Mouse (Mus musculus) stomach, embryonic 16.5 days (tissue): ENCODE results near the gene Slc15a3. TPM values are rescaled to one million over a fixed set of nuclear protein-coding genes. Genes with fewer than 3 reads are reported as not detected.

Experiments
- ATAC-seq: fragments of 200-750 bp; cut with Nextera tagmentation; 2 replicates; pipeline ENCODE4 v1.8.0; 2017; ENCODE audit warnings: moderate number of reproducible peaks, moderate TSS enrichment; ENCODE audit not compliant: insufficient read depth, low FRiP score
- H3K27ac ChIP-seq: fragments of 300-500 bp; sonication (generic); 2 replicates; pipeline ENCODE4 v1.5.1; 2014; ENCODE audit warnings: low read length
- H3K27me3 ChIP-seq: fragments of 300-500 bp; sonication (generic); 2 replicates; pipeline ENCODE4 v1.6.1; 2014; ENCODE audit warnings: low read length, control low read depth, mixed read lengths; ENCODE audit not compliant: control insufficient read depth, insufficient read depth
- H3K36me3 ChIP-seq: fragments of 300-500 bp; sonication (generic); 2 replicates; pipeline ENCODE4 v1.6.1; 2014; ENCODE audit warnings: low read length; ENCODE audit not compliant: control insufficient read depth, insufficient read depth
- H3K4me1 ChIP-seq: fragments of 300-500 bp; sonication (generic); 2 replicates; pipeline ENCODE4 v1.6.1; 2014; ENCODE audit warnings: low read length, control low read depth, mixed read lengths; ENCODE audit not compliant: control insufficient read depth, insufficient read depth
- H3K4me2 ChIP-seq: fragments of 300-500 bp; sonication (generic); 2 replicates; pipeline ENCODE4 v1.6.1; 2014; ENCODE audit warnings: low read depth, low read length, mixed read lengths
- H3K4me3 ChIP-seq: fragments of 300-500 bp; sonication (generic); replicated peaks from 2 replicates; pipeline ENCODE4 v1.5.1; 2014; ENCODE audit warnings: mild to moderate bottlenecking, low read length
- H3K9ac ChIP-seq: fragments of 300-500 bp; sonication (generic); 2 replicates; pipeline ENCODE4 v1.6.1; 2014; ENCODE audit warnings: low read length
- H3K9me3 ChIP-seq: fragments of 300-500 bp; sonication (generic); replicated peaks from 2 replicates; pipeline ENCODE4 v1.6.1; 2016; ENCODE audit warnings: low read length, control low read depth; ENCODE audit not compliant: control insufficient read depth
- WGBS: fragments of 180-500 bp; shearing (Covaris S2); extraction: QIAGEN DNeasy Blood & Tissue Kit; methylation state at CpG from one replicate; pipeline ENCODE4 v1.1.7; 2014; 5-methylcytosine and 5-hydroxymethylcytosine counted together
- polyA plus RNA-seq: library from polyadenylated mRNA; unstranded; fragments of >200 nt; fragmentation: Nextera tagmentation; extraction: Ambion mirVana; gene quantifications from 2 replicates; pipeline ENCODE4 v1.2.1, GENCODE M21; 2015

Slc15a3 gene
- polyA plus RNA-seq, 1 experiment from 2014 or later = 0.70 TPM

DNA sequence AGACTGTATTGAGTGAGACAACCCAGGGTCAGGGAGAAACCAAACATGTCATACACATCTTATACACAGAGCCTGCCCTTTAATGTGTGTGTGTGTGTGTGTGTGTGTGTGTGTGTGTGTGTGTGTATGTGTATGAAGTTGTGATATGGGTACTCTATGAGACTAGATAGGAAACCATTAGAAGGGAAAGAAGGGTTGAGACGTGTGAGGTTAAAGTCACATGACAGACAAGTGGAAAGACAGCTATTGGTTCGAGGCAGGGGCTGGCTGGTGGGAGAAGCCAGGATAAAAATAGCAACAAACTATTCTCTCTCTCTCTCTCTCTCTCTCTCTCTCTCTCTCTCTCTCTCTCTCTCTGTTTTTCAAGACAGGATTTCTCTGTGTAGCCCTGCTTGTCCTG is 23.1 kb upstream of the Slc15a3 start:
- no peak overlapping the region for H3K4me2 ChIP-seq
- no peak for ATAC-seq
- H3K27ac ChIP-seq = no peak overlapping the region
- no peaks in the 10 kb centered on the region for H3K27me3 ChIP-seq
- H3K9me3 ChIP-seq = no peaks in the 10 kb centered on the region
- H3K9ac ChIP-seq = no peak overlapping the region
- 56% methylated on average over 2 of the region's 2 CpGs for WGBS
- no peaks in the 10 kb centered on the region for H3K4me1 ChIP-seq
- H3K4me3 ChIP-seq = no peak overlapping the region
- no peaks in the 10 kb centered on the region for H3K36me3 ChIP-seq

DNA sequence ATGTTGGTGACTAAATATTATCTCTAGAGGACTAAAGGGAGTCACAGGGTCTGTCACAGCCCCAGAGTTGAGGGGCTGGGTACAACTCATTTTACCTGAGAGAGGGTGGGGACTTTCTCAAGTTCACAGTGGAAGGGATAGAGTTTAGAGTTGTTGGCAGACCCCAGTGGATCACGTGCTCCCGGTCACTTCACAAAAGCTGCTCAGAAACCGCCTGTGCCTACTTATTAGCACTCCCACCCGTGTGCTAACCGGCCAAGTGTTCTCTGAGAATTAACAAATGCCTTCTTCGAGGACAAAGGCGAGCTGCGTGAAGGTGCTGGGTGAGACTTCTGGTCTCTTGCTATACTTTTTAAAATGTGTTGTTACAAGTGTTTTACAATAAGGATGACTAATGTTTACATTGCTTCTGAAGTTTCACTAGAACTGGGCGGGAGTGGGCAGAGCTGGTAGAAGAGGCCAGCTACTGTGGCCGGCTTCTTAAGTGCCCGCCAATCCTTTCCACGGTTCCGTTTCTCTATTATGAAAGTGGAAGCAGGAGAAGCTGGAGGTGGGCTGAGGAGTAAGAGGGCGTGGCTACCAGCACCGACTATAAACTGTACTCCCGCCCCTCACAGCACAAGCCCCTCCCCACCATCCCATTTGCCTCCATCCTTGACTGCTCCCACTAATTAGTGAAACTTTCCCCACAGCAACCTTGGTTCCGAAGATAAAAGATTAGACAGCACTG is 21.1 kb upstream of the Slc15a3 start:
- ATAC-seq = peak; percentile 83; the same call in 1 of the 2 replicates
- Histone ChIP-seq H3K9ac (no peak overlapping the region; the same call in 1 of the 2 replicates), H3K4me3 (peak overlapping the region; percentile 11; the same call in 1 of the 2 replicates), H3K27ac (peak overlapping the region; percentile 55), H3K9me3 (no peaks in the 10 kb centered on the region), H3K4me2 (peak overlapping the region; percentile 37), H3K36me3 (no peaks in the 10 kb centered on the region), H3K4me1 (no peaks in the 10 kb centered on the region), H3K27me3 (no peaks in the 10 kb centered on the region)
- WGBS = 23% methylated on average over 17 of the region's 17 CpGs

DNA sequence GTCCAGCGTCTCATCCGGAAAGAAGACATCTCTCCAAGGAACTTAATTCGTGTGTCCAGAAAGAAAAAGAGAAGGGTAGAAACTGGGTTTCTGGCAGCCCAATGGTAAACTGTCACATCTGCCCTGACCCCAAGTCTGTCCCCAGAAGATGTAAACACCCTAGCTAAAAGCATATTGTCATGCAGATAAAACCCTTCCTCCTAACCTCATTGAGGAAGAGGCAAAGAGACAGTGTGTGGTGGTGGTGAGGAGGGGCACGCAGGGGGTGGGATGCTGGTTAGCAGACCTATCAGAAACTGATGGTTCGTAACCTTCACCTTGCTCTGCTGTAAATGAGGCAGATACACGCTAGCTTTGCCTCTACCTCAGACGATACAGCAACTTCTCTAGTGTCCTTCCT is 18.2 kb upstream of the Slc15a3 start:
- no peak overlapping the region for H3K27ac ChIP-seq
- ATAC-seq = no peak
- no peak overlapping the region for H3K4me2 ChIP-seq
- H3K4me3 ChIP-seq = no peak overlapping the region
- no peak overlapping the region for H3K9ac ChIP-seq
- H3K27me3 ChIP-seq = no peaks in the 10 kb centered on the region
- no peaks in the 10 kb centered on the region for H3K36me3 ChIP-seq
- 66% methylated on average over 7 of the region's 7 CpGs for WGBS
- no peaks in the 10 kb centered on the region for H3K9me3 ChIP-seq
- no peaks in the 10 kb centered on the region for H3K4me1 ChIP-seq

DNA sequence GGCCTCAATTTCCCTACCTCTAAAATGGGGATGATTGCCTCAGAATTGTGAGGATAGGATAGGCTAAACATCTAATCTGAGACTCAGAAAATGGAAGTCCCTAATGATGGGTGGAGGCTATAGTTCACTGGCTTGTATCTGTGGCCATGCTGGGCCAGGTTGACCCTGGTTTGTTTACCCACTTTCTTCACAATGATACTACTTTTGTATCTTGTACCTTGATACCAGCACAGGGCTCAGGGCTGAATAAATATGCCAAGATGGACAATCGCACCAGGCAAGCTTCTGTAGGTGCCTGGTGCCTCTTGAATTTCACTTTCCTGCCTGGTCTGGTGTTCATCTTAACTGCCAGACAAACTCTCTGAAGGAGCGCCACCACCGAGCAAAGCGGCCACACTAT is 17.0 kb upstream of the Slc15a3 start:
- no peaks in the 10 kb centered on the region for H3K9me3 ChIP-seq
- no peaks in the 10 kb centered on the region for H3K4me1 ChIP-seq
- H3K36me3 ChIP-seq = no peaks in the 10 kb centered on the region
- no peak overlapping the region for H3K4me2 ChIP-seq
- no peak overlapping the region for H3K9ac ChIP-seq
- no peak overlapping the region for H3K27ac ChIP-seq
- ATAC-seq = no peak
- no peaks in the 10 kb centered on the region for H3K27me3 ChIP-seq
- H3K4me3 ChIP-seq = no peak overlapping the region
- WGBS = 88% methylated on average over 4 of the region's 4 CpGs

DNA sequence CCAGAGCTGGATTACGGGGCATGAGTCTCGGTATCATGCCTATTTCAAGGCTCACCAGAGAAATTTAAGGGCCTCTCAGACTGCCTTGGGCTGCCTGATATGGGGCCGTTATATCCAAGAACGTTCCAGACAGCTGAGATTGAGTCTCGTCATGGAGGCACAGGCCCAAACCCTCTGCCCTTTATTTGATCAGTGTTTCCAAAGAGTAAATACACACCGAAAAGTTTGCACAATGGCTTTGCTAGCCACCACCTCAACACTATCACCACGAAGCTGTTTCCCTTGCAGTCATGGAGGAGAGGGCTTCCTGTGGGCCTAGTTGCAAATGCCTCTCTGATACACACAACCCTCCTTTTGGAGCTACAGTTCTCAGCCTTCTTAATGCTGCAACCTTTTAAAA is 15.5 kb upstream of the Slc15a3 start:
- 67% methylated on average over 7 of the region's 7 CpGs for WGBS
- H3K4me2 ChIP-seq = no peak overlapping the region
- no peaks in the 10 kb centered on the region for H3K4me1 ChIP-seq
- no peaks in the 10 kb centered on the region for H3K27me3 ChIP-seq
- no peak overlapping the region for H3K9ac ChIP-seq
- no peak overlapping the region for H3K4me3 ChIP-seq
- ATAC-seq = no peak
- no peak overlapping the region for H3K27ac ChIP-seq
- no peaks in the 10 kb centered on the region for H3K9me3 ChIP-seq
- no peaks in the 10 kb centered on the region for H3K36me3 ChIP-seq

DNA sequence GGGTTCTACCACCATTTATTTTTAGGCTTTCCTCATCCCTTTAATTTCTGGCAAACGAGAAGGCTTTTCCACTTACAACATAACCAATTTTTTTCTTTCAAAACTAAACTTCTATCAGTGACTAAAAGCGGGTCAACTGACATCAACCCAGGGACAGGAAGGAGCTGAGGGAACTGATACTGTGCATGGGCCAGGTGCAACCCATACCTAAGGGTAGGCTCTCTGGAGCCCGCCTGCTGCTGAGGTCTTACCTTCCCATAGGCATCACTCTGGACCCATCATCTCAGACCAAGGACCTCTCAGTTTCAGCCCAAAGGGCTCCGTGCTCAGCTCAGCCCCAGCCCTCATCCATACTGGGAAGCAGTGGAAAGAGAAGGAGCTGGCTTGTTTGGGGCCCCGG is 11.2 kb upstream of the Slc15a3 start:
- Histone ChIP-seq H3K36me3 (no peaks in the 10 kb centered on the region), H3K9me3 (no peaks in the 10 kb centered on the region), H3K4me2 (no peak overlapping the region), H3K4me1 (no peaks in the 10 kb centered on the region), H3K27ac (no peak overlapping the region), H3K9ac (no peak overlapping the region), H3K27me3 (no peaks in the 10 kb centered on the region), H3K4me3 (no peak overlapping the region)
- 90% methylated on average over 5 of the region's 5 CpGs for whole genome bisulfite sequencing
- ATAC-seq = no peak

DNA sequence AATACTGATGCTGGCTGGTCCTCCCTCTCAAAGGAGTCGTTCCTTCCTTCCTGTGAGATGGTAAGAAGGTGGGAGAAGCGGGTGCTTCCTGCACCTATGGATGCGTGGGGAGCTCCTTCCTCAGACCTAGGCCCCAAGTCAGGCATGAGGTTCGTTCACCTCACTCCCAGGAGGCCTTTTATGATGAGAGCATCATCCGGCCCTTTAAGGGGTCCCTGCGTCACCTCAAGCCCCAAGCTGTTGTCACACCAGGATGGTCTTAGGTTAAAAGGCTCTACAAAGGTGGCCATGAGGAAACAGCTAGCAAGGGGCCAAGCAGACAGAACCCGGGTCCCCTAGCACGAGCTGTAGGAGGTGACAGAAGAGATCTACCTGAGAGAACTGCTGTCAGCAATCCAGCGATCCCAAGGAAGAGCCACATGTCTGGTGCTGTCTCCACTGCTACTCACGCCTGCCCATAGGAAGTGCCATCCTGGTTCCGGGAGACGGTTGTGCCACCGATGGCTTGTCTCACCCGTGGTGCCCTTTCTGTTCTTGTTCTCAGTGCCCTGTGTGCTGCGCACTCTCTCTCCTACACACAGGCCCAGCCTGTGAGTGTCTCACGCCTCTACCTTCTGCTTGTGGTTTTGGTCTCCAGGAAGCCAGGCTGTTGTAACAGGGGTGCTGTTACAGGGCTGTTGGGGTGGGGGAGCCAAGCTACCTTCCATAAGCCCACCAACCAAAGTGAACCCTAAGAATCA is 9.9 kb upstream of the Slc15a3 start, which contains the start of gene Cd6:
TSS of gene Cd6 (minus strand) at position 623 of the 740 bp plus-strand sequence.
- Histone ChIP-seq H3K36me3 (no peaks in the 10 kb centered on the region), H3K9me3 (no peaks in the 10 kb centered on the region), H3K27ac (no peak within 1 kb of the TSS), H3K4me2 (no peak within 1 kb of the TSS), H3K4me1 (no peaks in the 10 kb centered on the region), H3K4me3 (no peak within 1 kb of the TSS), H3K27me3 (no peaks in the 10 kb centered on the region), H3K9ac (no peak within 1 kb of the TSS)
- WGBS = 90% methylated on average over 16 of the region's 16 CpGs
- no peak for ATAC-seq

DNA sequence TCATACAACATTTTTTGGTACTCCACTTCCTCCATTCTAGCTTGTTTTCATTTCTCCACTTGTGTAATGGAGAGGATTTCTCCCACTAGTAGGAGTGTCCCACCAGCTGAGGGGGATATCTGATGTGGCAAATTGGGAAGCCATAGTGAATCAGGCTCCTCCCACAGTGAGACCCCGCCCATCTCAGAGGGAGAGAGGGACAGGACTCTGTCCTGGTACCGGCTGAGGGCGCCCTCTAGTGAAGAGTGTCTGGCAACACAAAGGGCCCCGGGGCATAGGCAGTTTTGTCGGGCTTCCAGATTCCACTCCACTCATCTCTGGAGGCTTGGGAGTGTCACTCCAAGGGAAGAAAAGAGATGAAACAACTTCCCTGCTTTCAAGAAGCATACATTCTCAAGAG is 8.1 kb upstream of the Slc15a3 start:
- H3K4me3 ChIP-seq = no peak overlapping the region
- 12% methylated on average over 5 of the region's 5 CpGs for WGBS
- no peaks in the 10 kb centered on the region for H3K36me3 ChIP-seq
- no peak overlapping the region for H3K27ac ChIP-seq
- no peak overlapping the region for H3K4me2 ChIP-seq
- H3K9me3 ChIP-seq = no peaks in the 10 kb centered on the region
- H3K4me1 ChIP-seq = no peaks in the 10 kb centered on the region
- ATAC-seq = peak; percentile 68; the same call in 1 of the 2 replicates
- H3K9ac ChIP-seq = no peak overlapping the region
- H3K27me3 ChIP-seq = no peaks in the 10 kb centered on the region

DNA sequence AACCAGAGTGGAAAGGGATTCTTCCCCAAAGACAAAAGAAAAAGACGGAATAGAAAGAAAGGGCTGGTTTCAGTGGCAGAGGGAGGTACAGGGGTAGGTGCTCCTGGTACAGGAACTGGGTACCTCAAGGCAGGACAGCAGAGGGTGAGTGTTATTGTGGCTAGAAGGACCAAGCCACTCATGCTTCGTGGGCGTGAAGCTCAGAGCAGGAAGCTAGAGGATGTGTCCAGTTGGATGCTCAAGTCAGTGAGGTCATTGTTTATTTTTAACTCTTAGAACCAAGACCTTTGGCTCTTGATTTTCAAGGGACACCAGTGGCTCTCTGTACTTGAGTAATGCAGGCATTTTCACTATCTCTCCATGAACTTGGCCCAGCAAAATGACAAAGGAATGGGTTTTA is 7.5 kb upstream of the Slc15a3 start:
- no peaks in the 10 kb centered on the region for H3K27me3 ChIP-seq
- H3K27ac ChIP-seq = no peak overlapping the region
- no peak overlapping the region for H3K9ac ChIP-seq
- no peak for ATAC-seq
- H3K4me3 ChIP-seq = no peak overlapping the region
- no peaks in the 10 kb centered on the region for H3K36me3 ChIP-seq
- H3K4me2 ChIP-seq = no peak overlapping the region
- H3K9me3 ChIP-seq = no peaks in the 10 kb centered on the region
- WGBS = 62% methylated on average over 3 of the region's 3 CpGs
- H3K4me1 ChIP-seq = no peaks in the 10 kb centered on the region
